Mouse (Mus musculus) T-helper 1 cell (primary cell): ENCODE measurements around the gene Gm609.
"Not testable (repeated sequence)": the region's sequence is repeated elsewhere in the genome, so short reads cannot be mapped to it uniquely, and the experiment has no call there.

Experiments
- in situ Hi-C: fragments of 300-600 bp; cut with MboI, MseI; formaldehyde crosslinking; loops from one replicate; pipeline ENCODE4 v1.15.1; 2025; ENCODE audit warnings: high pct_unique_total_duplicates

Gm609 gene

DNA sequence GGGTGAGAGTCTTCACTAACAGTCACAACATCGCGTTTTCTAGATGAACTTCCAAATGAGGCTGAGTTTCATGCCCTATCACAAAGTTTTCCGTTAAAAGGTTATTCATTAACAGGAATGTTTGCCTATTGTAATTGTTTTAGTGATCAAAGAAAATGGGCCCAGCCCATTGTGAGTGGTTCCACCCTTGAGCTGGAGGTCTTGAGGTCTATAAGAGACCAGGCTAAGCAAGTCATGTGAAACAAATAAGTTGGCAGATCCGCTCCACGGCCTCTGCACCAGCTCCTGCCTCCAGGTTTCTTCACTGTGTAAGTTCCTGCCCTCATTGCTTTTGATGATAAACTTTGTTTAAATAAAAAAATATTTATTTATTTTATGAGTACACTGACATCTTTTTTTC lies at the start of gene Gm609:
TSS of gene Gm609 (minus strand) at position 43 of the 400 bp plus-strand sequence.
- in situ Hi-C loops, result loop anchor here (5.0 kb wide), 1 partner anchor 49 kb away; no protein-coding TSS in a partner anchor

DNA sequence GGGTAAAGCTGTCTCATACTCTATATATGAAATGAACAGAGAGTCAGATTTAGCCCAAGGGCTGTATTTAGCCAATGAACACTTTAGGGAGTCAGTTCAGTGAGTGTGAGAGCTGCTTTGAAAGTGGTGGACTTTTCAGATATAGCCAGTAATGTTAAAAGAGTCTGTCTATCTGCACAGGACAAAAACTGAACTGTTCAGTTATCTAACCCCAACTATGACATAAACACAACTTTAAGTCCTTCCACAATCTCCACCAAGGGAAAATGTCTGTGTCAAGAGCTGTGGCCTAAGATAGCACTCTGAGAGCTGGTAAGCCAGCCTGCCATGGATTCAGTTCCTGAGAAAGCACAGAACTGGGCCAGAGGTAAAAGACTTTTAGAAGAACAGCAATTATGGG lies 49.3 kb upstream of the Gm609 start:
- in situ Hi-C loops, result loop anchor here (5.0 kb wide), 1 partner anchor 50 kb away; the partner anchor contains the start of gene Gm609

DNA sequence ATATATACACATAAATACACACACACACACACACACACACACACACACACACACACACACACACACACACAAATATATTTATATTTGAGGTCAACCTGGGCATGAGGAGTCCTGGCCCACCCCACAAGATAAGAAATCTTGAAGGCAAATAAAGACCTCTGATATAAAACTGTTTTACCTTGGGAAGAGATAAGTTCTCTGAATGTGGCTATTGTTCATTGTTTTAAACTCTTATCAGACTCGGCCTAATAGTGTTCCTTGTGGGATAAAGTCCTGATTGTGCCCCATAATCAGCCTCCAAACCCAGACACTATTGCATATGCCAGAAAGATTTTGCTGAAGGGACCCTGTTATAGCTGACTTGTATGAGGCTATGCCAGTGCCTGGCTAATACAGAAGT lies 45.6 kb upstream of the Gm609 start:
- in situ Hi-C loops, result not testable (repeated sequence)

DNA sequence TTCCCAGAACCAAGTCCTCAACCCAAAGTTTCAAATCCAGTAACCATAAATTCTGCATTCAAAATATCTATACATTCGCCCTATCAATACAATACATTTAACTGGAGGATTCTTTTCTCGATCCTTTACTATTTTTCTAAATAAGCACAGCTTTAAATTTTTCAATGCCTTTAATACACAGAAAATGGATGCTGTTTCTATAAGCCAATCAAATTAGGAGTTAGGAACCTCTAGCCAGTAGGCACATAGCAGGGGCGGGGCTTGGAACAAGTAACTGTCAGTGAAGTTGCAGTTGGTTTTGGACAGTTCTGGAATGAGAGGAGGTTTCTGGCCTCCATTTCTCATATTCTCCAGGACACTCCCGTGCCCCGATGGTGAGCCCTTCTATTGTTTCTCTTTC lies 42.2 kb upstream of the Gm609 start, which contains the start of gene Slc9c1:
TSS of gene Slc9c1 (plus strand) at position 301 of the 400 bp plus-strand sequence.
- in situ Hi-C loops, result no loop called here

DNA sequence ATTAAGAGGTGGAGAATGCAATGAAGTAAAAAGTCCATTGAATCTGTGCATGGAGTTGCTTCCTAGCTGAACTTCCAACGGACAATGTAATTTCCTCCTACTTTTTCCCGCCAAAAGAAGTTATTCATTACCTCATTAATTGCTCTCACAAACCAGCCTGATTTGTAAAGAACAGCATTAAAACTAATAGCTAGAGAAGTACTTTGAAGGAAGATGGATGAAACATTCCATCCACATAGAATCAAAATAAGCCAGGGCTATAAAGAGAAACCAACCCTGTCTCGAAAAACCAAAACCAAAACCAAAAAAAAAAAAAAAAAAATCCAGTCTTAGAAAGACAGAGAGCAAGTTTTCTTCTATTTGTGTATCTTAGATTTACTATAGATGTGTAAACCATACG lies 39.2 kb upstream of the Gm609 start, which contains the start of gene Gm17783:
TSS of gene Gm17783 (minus strand) at position 101 of the 400 bp plus-strand sequence.
- in situ Hi-C loops, result no loop called here

DNA sequence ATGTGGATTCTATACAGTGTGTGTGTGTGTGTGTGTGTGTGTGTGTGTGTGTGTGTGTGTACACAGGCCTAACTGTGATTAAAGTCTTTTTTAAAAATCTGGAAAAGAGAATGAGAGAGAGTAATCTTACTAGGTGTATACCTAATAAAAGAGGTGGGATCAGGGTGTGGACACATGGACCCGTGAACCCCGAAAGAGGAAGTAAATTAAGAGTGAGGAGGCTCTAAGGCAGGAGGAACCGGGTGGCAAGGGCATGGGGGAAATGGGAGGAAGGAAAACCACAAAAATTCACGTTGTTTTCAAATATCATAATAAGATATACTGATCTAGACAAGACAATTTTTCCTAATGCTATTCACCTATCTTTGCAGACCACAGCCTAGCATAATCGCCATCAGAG lies 32.8 kb upstream of the Gm609 start:
- in situ Hi-C loops, result no loop called here

DNA sequence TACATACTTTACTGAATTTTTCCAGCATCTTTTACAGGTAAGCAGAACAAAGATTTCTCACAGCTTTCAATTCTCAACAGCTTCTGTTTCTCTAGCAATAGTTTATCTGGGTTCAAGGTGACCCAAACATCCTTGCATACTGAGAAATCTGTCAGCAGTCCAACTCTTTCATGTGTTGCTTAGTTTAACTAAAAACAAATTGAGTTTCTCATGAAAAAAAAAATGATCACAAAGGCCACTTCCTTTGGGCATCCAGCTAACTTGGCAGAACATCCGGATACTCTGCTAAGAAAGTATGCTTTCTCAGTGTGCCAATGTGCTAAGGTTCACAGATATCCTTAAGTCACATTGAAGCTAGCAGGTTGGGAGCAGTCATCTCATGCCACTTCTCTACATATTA lies 2.6 kb upstream of the Gm609 start:
- in situ Hi-C loops, result no loop called here

DNA sequence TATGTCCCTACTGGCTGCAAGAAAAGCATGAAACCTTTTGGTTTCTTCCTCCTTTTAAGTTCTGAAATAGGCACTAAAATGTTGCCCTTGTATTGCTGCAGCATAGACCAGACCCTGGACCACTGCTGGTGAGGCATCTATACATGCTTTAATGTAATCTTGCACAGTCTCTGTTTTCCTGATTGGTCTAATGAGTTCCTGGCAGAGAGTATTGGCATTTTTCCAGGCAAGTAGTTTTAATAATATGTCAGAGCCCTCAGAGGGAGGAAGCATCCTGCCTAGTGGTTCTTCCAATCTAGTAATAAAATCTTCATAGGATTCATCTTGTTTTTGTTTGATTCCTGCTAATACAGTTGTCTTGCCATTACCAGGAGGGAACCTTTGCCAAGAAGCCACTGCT lies 15.8 kb downstream of the Gm609 start:
- in situ Hi-C loops, result loop anchor here (10.0 kb wide), 1 partner anchor 1162 kb away; no protein-coding TSS in a partner anchor

DNA sequence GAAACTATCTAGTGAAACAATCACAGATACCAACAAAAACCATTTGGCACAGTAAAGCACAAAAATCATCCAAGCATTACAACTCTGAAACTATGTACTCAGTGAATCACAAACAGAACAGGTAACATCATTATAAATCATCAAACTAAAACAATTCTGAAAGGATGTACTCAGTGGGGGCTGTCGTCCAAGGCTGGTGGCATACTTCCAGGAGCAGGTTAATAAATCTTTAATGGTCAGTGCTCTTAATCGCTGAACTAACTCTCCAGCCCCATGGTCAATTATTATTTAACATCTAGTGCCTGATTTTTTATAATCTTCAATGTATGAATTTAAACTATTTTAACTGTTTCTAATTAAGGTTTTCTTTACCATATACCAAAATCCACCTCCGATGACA lies 20.9 kb downstream of the Gm609 start:
- in situ Hi-C loops, result loop anchor here (10.0 kb wide), 1 partner anchor 1157 kb away; no protein-coding TSS in a partner anchor

DNA sequence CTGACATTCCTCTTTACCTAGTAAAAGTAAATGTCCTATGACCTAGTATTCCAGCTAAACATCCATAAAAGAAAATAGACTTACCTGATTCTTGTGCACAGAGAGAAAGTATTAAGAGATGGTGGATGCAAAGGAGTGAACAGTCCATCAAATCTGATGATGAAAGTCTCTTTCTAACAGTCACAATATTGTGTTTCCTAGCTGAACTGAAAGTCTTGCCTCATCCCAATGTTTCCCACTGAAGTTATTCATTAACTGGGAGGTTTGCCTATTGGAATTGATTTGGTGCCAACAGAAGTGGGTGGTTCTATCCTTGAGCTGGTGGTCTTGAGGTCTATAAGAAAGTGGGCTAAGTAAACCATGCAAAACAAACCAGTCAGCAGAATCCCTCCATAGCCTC lies 38.0 kb downstream of the Gm609 start:
- in situ Hi-C loops, result no loop called here

DNA sequence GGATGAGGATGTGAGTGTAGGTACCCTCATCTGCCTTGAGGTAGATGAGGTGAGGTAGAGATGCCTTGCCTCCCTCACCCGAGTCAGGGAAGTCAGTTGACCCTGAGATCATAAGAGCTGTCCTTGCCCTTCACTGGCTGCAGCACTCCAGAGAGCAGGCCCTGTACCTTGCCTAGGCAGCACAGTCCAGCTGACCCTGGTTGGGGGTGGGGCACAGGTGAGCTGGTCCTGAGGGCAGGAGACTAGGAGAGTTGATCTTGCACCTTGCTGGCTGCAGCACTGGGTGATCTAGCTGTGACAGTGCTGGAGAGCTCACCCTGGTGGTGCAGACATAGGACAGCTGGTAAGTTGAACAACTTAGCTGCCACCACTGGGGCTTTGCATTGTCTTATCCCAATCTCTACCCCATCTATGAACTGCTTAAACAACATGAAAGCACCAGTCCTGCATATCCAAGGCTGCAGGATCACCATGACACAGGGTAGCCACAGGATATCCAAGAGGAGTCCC lies 55.5 kb downstream of the Gm609 start:
- in situ Hi-C loops, result loop anchor here (10.0 kb wide), 1 partner anchor 832 kb away; no protein-coding TSS in a partner anchor

DNA sequence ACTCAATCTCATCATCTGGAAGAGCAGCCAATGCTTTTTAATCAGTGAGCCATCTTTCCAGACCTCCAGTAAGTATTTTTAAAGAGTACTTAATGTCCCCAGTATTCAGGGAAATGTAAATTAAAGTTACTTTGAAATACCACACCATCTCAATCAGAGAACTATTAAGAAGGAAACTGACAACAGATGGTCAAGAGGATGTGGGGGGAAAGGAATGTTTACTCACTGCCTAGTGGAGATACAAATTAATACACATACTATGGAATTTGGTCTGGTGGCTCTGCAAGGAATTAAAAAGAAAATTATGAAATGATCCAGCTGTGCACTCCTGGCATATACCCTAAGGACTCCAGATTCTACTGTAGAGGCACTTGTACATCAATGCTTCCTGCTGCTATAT lies 57.2 kb downstream of the Gm609 start:
- in situ Hi-C loops, result loop anchor here (10.0 kb wide), 1 partner anchor 831 kb away; no protein-coding TSS in a partner anchor

DNA sequence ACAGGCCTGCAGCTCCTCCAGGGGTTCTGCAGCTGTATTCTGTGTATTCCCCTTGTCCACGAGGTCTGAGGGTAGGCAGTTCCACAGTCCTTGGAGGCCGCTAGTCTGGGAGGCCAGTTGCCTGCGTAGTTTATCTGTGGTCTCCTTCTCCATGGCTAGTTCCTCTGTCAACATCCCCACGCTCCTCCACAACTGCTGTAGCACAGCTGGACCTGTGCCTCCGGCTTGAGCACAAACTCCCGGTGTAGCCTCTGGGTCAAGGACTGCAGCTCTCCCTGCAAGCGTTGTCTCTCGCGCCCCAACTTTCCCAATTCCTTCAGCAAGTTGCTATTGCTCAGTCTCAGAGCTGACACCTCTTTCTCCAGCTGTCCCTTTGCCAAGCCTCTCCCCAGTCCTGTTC lies 65.1 kb downstream of the Gm609 start:
- in situ Hi-C loops, result no loop called here

DNA sequence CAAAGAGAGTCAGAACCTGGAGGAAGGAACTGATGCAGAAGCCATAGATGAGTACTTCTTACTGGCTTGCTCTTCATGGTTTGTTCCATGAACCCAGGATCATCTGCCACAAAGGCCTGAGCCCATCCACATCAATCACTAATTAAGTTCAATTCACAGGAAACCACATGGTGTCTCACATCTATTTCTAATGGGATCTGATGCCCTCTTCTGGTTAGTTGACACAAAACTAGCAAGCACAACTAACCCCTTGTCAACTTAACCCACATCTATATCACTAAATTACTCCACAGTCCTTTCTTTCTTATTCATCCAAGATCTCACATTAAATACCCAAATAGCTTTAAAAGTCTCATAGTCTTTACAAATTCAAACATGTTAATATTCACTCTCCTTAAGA lies 79.3 kb downstream of the Gm609 start:
- in situ Hi-C loops, result no loop called here

DNA sequence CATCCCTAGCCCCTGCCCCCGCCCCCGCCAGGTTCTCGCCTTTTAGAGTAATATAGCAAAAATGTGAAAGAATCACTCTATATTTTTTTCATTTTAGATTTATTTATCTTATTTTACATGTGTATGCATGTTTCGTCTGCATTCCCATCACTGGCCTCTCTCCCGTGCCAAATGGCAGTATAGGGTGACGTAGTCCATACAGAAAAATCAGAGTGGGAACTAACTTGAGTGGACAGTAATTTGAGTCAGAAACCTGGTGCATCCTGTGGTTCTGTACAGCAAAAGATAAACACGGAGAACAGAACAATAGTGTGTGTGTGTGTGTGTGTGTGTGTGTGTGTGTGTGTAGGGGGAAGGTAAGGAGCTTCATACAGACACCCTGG lies 83.7 kb downstream of the Gm609 start:
- in situ Hi-C loops, result loop anchor here (10.0 kb wide), 2 partner anchors 174 to 214 kb away; no protein-coding TSS in a partner anchor

DNA sequence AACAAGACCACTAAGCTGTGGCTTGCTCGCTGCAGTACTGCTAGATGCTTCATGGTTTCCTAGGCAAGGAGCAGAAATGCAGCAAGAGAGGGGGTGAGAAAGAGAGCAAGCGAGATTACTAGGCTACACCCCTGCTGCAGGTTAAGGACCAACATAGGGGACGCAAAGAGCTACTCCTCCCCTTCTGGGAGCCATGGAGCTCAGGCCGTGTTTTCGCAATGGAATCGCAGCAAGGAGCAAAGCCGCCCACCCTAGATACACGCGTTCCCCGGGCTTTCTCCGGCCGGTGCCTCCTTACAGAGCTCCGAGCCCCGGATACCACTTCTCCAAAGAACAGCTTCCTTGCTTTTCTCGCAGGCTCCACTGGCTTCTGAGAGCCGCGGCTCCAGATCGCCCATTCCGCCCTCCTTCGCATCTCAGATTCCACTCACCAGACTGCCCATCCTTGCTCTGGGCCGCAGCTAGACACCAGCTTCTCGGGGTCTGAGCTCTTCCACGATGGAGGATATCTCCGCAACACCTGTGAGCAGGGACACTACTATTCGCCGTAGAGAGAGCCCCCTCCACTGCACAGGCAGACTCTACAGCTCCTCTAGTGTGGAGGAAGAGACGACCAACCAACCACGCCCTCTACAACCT lies 84.2 kb downstream of the Gm609 start, which contains the start of gene Cd200:
TSS of gene Cd200 (minus strand) at position 629 of the 639 bp plus-strand sequence.
- in situ Hi-C loops, result loop anchor here (10.0 kb wide), 2 partner anchors 174 to 214 kb away; no protein-coding TSS in a partner anchor

DNA sequence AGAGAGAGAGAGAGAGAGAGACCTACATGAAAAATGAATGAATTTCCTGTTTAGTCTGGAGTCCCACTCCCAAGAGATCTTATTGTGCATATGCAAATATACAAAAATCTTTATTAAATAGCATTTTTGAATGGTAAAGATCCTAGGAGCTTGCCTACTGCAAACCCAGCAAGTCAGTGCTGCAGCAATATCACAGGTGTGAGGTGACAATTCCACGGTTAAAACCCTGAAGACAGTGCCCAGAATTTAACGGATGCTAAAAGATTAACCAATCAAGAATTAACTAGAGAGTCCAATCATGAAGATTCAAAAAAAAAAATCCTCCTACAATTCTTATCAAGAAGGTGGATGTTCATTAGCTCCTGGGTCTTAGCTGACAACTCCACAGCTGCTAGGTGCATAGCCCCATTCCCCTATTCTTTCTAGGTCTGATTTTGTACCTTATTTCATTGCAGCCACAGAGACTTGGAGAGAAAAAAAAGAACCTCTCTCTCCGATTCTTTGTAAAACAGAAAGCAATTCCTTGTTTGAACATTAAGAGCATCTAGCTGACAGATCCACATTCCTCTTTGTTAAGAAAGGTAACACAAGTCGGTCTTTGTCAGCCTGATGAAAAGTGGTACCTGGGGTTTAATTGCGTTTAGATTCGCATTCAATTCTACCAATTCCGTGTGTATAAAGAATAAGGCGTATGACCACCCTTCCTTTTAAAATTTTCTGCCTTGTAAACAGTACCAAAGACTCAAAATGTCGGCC lies 84.9 kb downstream of the Gm609 start:
- in situ Hi-C loops, result loop anchor here (10.0 kb wide), 2 partner anchors 173 to 213 kb away; no protein-coding TSS in a partner anchor

DNA sequence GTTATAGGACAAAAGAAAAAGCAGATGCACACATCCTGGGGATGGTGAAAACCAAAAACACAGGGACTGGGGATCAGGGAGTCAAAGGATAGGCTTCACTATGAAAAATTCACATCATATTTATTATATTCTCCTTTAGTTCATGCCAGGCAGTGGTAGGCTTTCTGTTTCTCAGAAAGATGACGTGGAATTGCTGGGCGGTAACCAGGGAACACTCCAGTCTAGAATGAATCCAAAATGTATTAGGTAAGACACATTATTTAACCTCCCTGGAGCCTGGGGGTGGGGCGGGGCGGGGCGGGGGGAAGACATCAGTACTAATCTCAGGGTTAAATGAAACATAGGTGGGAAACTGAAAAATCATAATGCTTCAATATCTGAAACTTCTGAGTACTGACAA lies 85.7 kb downstream of the Gm609 start:
- in situ Hi-C loops, result loop anchor here (10.0 kb wide), 2 partner anchors 172 to 212 kb away; no protein-coding TSS in a partner anchor

DNA sequence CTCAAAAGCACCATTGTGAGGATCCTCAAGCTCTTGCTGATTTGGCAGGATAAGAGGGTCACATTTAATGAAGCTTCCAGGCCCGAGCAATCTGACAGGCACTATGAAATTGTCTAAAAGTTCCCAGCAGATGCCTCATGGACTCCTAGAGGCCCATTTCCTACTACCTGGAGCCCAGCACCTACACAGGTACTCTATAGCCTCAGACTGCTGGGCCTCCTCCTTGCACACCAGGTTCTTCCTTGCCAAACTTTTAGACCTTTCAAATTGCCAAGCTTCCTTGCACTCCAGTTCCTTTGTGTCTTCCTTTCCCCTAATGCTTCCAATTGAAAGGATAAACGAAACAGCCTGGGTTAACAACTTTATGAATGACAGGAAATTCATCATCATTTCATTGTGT lies 89.8 kb downstream of the Gm609 start:
- in situ Hi-C loops, result loop anchor here (10.0 kb wide), 2 partner anchors 168 to 208 kb away; no protein-coding TSS in a partner anchor

DNA sequence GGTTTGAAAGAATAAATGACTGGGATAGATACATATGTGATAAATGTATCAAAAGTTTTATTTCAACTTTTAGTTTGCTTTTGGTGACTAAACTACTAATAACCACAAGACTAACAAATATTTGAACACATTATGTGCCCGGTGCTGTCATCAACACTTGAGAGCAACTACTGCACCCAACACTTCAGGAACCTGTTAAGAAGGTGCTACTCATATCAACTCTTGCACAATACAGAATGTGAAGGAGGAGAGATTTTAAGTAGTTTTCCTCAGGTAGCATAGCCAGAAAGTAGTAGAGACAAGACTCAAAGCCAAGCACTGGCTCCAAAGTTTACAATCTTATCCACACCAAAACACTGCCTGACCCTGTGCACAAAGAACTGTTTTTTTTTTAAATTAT lies 90.7 kb downstream of the Gm609 start:
- in situ Hi-C loops, result loop anchor here (10.0 kb wide), 2 partner anchors 167 to 207 kb away; no protein-coding TSS in a partner anchor

DNA sequence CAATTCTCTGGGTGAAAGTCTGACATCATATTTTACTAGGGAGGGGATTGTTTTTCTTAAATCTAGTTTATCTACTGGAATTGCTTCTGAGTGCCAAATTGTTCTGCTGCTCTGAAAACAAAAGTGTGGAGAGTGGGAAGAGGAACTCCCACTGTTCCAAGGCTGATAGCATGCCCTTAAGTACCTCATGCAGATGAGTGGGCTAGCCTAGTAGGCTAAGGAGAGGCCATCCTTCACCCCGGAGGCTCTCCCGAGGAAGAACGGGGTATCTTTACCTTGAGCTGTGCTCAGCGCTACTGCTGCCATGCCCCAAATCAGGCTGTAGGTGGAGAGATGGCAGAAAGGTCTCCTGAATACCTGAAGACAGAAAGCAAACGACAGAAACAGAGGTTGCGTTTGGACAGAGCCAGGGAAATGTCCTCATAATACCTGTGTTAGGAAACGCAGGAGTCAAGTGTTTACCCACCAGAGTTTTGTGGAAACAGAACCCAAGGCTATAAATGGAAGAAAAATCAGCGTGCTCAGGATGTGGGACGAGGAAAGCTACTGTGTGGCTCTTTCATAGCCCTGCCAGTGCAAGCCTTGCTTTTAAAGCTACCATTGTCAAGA lies 92.7 kb downstream of the Gm609 start:
- in situ Hi-C loops, result loop anchor here (10.0 kb wide), 2 partner anchors 165 to 205 kb away; no protein-coding TSS in a partner anchor
